ENCODE assay signal across 7 mouse cellular contexts in the genomic region with DNA sequence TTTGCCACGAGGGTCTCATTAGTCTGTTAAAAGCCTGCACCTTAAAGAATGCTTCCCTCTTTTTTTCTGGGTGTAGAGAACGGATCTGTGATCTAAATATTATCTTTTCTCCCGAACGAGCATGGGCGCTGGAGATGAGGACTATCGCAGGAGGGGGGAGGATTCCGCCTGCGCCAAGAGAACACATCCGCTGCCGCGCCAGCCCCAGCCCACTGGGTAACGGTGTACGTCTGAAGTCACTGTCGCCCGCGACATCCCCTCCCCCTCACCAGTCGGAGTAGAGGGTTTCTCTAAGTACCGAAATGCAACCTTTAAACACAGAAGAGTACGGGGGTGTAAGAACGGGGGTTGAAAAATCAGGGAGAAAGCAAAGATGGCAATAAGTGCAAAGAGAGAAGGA. TPM values are rescaled to one million over a fixed set of nuclear protein-coding genes. Genes with fewer than 3 reads are reported as not detected.
A peak's percentile ranks its signal among the peaks of the same experiment; 100 is the strongest.
DNase-seq lines count a peak whose midpoint lies in the region; ATAC-seq and TF ChIP-seq lines count a peak whose summit lies in the region.

No protein-coding gene starts in this region.

- H3K4me2 ChIP-seq in forebrain, embryonic 12.5 days, result peak overlapping the region; percentile 74

- H3K9ac ChIP-seq in ES-E14 (ENCODE audit: insufficient read depth, low read depth, low read length, poor library complexity, severe bottlenecking), result peak overlapping the region; percentile 99
- peak overlapping the region; percentile 76 for H3K9ac ChIP-seq in forebrain, embryonic 12.5 days

- no peak for ATAC-seq in forebrain, embryonic 12.5 days (ENCODE audit: low FRiP score)
- ATAC-seq in inflammation-experienced regulatory T-cells, adult 6 months, result peak; percentile 26

- in situ Hi-C loops in ES-E14 (cut with MboI; ENCODE audit: low sequenced_read_pairs in 2 of 2, unreplicated experiment in 2 of 2), result loop anchor here in 1 of 2 experiments (25.0 kb wide), 1 partner anchor 272 kb away; a partner anchor contains a TSS

- peaks cover 2% of the 10 kb centered on the region in 2 experiments; a peak in 2 of 4 replicates for H3K4me1 ChIP-seq in ES-E14 (ENCODE audit: control insufficient read depth in 2 of 2, insufficient read depth in 2 of 2, low read length in 2 of 2, poor library complexity in 1 of 2)
- peaks cover 26% of the 10 kb centered on the region for H3K4me1 ChIP-seq in forebrain, embryonic 12.5 days

- no peak for DNase-seq in ES-E14 (ENCODE audit: low read depth, low spot score)
- DNase-seq in adrenal gland, postnatal 25 days, result peak; percentile 62
- peak; percentile 46 to 77 for DNase-seq in left cerebral cortex, adult 8-10 months (ENCODE audit: low spot score in 2 of 2)
- DNase-seq in lung, postnatal 4 days, result peak; percentile 63 to 69
- DNase-seq in spleen, postnatal 4 days (ENCODE audit: low spot score in 2 of 2), result peak; percentile 51 to 72

- peak overlapping the region; percentile 97 to 98 for H3K4me3 ChIP-seq in ES-E14 (ENCODE audit: insufficient read depth in 1 of 2, low read depth in 1 of 2, low read length in 2 of 2, poor library complexity in 1 of 2, severe bottlenecking in 1 of 2)
- peak overlapping the region; percentile 68 for H3K4me3 ChIP-seq in forebrain, embryonic 12.5 days (replicated peaks)

- H3K27me3 ChIP-seq in forebrain, embryonic 12.5 days, result no peaks in the 10 kb centered on the region

- H3K27ac ChIP-seq in ES-E14 (ENCODE audit: insufficient read depth, low read depth, low read length, poor library complexity, severe bottlenecking), result peak overlapping the region; percentile 99; the same call in 1 of the 2 replicates
- peak overlapping the region; percentile 99 for H3K27ac ChIP-seq in forebrain, embryonic 12.5 days

- 21% methylated on average over 20 of the region's 20 CpGs for WGBS in forebrain, embryonic 12.5 days

- no peaks in the 10 kb centered on the region for H3K9me3 ChIP-seq in ES-E14 (ENCODE audit: control insufficient read depth, insufficient read depth, low read depth, low read length)
- no peaks in the 10 kb centered on the region for H3K9me3 ChIP-seq in forebrain, embryonic 12.5 days

- peaks cover 31% of the 10 kb centered on the region for H3K36me3 ChIP-seq in ES-E14 (ENCODE audit: control insufficient read depth, insufficient read depth, low read length, poor library complexity, severe bottlenecking)
- peaks cover 9% of the 10 kb centered on the region; the same call in 1 of the 2 replicates for H3K36me3 ChIP-seq in forebrain, embryonic 12.5 days (replicated peaks)

TF ChIP-seq in ES-E14, 5 proteins besides CTCF, POLR2A, EP300 and RAD21:
- no peak for TF ChIP-seq ZC3H11A (IDR thresholded peaks at IDR 0.05; ENCODE audit: borderline replicate concordance, low read depth, low read length)
- TF ChIP-seq CHD2 (IDR thresholded peaks at IDR 0.05; ENCODE audit: low read depth, low read length), result no peak
- no peak for TF ChIP-seq HCFC1 (IDR thresholded peaks at IDR 0.05; ENCODE audit: borderline replicate concordance, insufficient read depth, low read length)
- no peak for TF ChIP-seq ZNF384 (IDR thresholded peaks at IDR 0.05; ENCODE audit: low read depth, low read length)
- no peak for TF ChIP-seq MAFK (IDR thresholded peaks at IDR 0.05; ENCODE audit: insufficient read depth, low read depth, low read length)

RNA-seq across cellular contexts. Expression of a gene that starts 0.8 kb away (rescaled TPM):
- 89.6 and 95.7 TPM in 2 replicates for total RNA-seq in ES-E14 (2012; rRNA removed)
- total RNA-seq in adrenal gland, postnatal 25 days (2021), result 66.8 and 69.5 TPM in 2 replicates
- 85.9 and 101 TPM in 2 replicates for polyA plus RNA-seq in forebrain, embryonic 12.5 days (2016; fragmentation: Nextera tagmentation; extraction: Ambion mirVana)
- 10 to 100 TPM; 35.4 to 39.1 (median 37.1) TPM for polyA plus RNA-seq in inflammation-experienced regulatory T-cells, adult 6 months (2017; shearing (Covaris generic))
- 10 to 100 TPM; 67.9 to 78.7 (median 72.5) TPM for total RNA-seq in left cerebral cortex, adult 8-10 months (2022)

RNA-seq across cellular contexts. Expression of a gene that starts 34.7 kb away (rescaled TPM):
- 33.4 and 36.8 TPM in 2 replicates for total RNA-seq in ES-E14 (2012; rRNA removed)
- 11.2 and 13.9 TPM in 2 replicates for total RNA-seq in adrenal gland, postnatal 25 days (2021)
- 10.9 and 11.7 TPM in 2 replicates for polyA plus RNA-seq in forebrain, embryonic 12.5 days (2016; fragmentation: Nextera tagmentation; extraction: Ambion mirVana)
- polyA plus RNA-seq in inflammation-experienced regulatory T-cells, adult 6 months (2017; shearing (Covaris generic)), result 10 to 100 TPM in 1 of 3 experiments, 1 to 10 TPM in 2; 4.2 to 10.0 (median 6.5) TPM
- 10 to 100 TPM in 1 of 4 experiments, 1 to 10 TPM in 3; 5.3 to 15.8 (median 7.5) TPM for total RNA-seq in left cerebral cortex, adult 8-10 months (2022)

RNA-seq across cellular contexts. Expression of a gene that starts 43.6 kb away (rescaled TPM):
- total RNA-seq in ES-E14 (2012; rRNA removed), result 142 and 145 TPM in 2 replicates
- 75.2 and 84.9 TPM in 2 replicates for total RNA-seq in adrenal gland, postnatal 25 days (2021)
- 115 and 117 TPM in 2 replicates for polyA plus RNA-seq in forebrain, embryonic 12.5 days (2016; fragmentation: Nextera tagmentation; extraction: Ambion mirVana)
- polyA plus RNA-seq in inflammation-experienced regulatory T-cells, adult 6 months (2017; shearing (Covaris generic)), result 100 to 1,000 TPM; 173 to 214 (median 188) TPM
- 10 to 100 TPM; 47.7 to 62.7 (median 57.0) TPM for total RNA-seq in left cerebral cortex, adult 8-10 months (2022)

RNA-seq across cellular contexts. Expression of a gene that starts 43.6 kb away (rescaled TPM):
- total RNA-seq in ES-E14 (2012; rRNA removed), result 3.5 and 7.7 TPM in 2 replicates
- total RNA-seq in adrenal gland, postnatal 25 days (2021), result 3.3 and 4.9 TPM in 2 replicates
- 1.8 and 3.6 TPM in 2 replicates for polyA plus RNA-seq in forebrain, embryonic 12.5 days (2016; fragmentation: Nextera tagmentation; extraction: Ambion mirVana)
- polyA plus RNA-seq in inflammation-experienced regulatory T-cells, adult 6 months (2017; shearing (Covaris generic)), result 100 to 1,000 TPM; 114 to 148 (median 147) TPM
- 1 to 10 TPM; 4.3 to 5.1 (median 4.7) TPM for total RNA-seq in left cerebral cortex, adult 8-10 months (2022)

RNA-seq across cellular contexts. Expression of a gene that starts 58.4 kb away (rescaled TPM):
- total RNA-seq in ES-E14 (2012; rRNA removed), result 35.9 and 49.0 TPM in 2 replicates
- 132 and 141 TPM in 2 replicates for total RNA-seq in adrenal gland, postnatal 25 days (2021)
- 52.8 and 55.2 TPM in 2 replicates for polyA plus RNA-seq in forebrain, embryonic 12.5 days (2016; fragmentation: Nextera tagmentation; extraction: Ambion mirVana)
- 10 to 100 TPM; 21.3 to 32.3 (median 27.2) TPM for polyA plus RNA-seq in inflammation-experienced regulatory T-cells, adult 6 months (2017; shearing (Covaris generic))
- total RNA-seq in left cerebral cortex, adult 8-10 months (2022), result 10 to 100 TPM; 54.0 to 61.3 (median 54.2) TPM
